Mouse (Mus musculus) heart, adult 18-20 months (tissue): ENCODE measurements around the gene Areg. TPM values are rescaled to one million over a fixed set of nuclear protein-coding genes. Genes with fewer than 3 reads are reported as not detected.

Experiments
- DNase-seq, 2 experiments: peaks; one replicate each; pipeline ENCODE4 v3.0.0; 2021 to 2022; ENCODE audit warnings: mixed read lengths in 1 of 2
- long read RNA-seq, 2 experiments: library from polyadenylated mRNA; stranded (forward); transcript quantifications; one replicate each; pipeline ENCODE4 v2.0.0; 2021
- total RNA-seq, 2 experiments: library from RNA; stranded (reverse); gene quantifications; 2 replicates each; pipeline ENCODE4 v1.2.3; 2021

Gene Areg
- total RNA-seq: not detected
- long read RNA-seq, experiment 1: 0 reads
- long read RNA-seq, experiment 2: 0 reads

DNA sequence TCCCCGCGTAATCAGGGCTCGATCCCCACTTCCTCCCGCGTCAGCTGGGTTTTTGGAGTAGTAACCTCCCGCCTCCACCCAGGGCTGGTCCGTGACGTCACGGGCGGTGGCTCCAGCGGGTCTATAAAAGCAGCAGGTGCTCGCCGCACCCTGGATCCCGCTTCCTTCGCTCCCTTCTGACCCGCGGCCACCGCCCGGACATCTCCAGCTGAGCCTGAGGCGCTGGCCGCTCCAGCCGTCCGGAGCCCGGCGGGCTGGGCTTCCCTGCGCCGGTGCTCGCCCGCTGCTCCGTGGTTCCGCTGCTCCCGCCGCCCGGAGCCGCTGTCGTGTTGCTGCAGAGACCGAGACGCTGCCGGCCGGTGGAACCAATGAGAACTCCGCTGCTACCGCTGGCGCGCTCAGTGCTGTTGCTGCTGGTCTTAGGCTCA, at the start of gene Areg:
Areg (plus strand) TSS at position 154 of the 428 bp plus-strand sequence.
- DNase-seq: peak; percentile 29 to 37

DNA sequence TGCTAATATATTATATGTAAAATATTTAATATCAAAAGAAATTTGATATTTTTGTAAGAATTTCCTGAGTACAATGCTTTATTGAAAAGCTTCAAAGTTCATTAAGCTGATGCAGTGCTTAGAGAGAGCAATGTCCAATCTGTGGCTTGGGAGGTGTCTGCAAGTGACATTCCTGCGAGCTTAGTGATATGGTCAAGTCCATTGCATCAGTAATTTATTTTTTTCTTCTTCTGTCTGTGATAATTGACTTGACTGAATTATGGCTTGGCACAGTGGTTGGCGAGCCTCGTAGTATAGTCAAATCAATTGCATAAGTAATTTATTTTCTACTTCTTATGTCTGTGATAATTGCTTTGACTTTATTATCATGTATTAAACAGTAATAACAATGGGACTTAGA, 49.1 kb upstream of the Areg start:
- DNase-seq: no peak

DNA sequence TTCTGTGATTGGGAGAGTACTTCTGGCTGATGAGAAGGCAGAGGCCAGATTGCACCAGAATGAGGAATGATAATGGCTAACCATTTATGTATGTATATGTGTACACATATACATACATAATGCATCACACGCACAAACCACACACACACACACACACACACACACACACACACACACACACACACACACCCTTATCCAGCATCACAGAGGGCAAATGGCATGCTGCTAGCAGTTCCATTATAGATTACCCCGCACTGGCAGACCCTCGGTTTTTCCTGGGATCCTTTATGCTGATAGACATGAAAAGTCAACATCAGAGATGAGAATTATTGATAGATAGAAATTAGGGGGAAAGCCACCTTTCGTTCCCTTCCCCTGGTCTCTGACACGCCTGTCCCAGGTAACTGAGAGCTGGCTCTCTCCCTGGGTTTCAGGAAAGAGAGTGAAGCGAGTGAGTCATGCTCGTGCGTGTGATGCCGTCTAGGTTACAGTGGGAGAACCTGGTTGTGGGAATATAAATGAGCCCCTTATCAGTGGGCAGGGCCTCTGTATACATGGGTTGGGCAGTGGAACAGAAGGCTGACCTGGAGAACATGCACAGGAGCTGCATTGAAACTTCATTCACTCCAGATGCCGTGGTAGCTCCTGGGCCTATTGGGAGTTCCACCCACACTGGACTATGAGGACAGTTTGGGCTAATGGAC, 41.3 kb upstream of the Areg start:
- no peak for DNase-seq

- DNase-seq: no peak
Measured at GRCm38 (mm10) chr5:91101742-91102141, 37.7 kb upstream of the Areg start.

GRCm38 (mm10) chr5:91103943-91104665, 35.3 kb upstream of the Areg start:
- DNase-seq: no peak

- DNase-seq: no peak
Measured at GRCm38 (mm10) chr5:91106248-91106647, 33.2 kb upstream of the Areg start.

DNA sequence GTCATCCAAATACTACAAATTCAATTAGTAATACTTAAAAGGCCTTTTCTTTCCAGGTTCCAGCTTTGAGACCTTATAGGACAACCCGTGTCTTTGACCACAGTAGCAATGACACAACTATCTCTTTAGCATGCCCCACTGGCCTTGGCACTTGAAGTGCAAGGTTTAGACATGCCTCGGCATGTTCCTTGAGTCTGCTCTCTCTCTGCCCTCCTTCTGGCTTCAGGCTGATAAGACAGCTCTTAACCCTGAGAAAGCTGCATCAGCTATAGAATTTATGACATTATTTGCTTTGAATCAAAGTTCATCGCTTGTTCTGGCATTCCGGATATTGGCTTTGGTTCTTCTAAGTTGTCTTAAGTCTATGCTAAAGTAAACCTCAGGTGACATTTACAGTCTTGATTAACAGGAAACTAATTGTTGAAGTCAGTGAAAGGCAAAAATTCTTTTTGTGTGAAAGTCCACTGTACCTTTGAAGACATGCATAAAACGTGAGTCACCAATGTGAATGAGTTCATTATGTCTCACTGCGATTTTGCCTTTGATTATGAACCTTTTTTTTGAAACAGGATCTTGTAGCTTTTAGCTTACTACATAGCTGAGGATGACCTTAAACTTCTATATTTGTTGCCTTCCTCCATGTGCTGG, 29.3 kb upstream of the Areg start:
- DNase-seq: no peak

GRCm38 (mm10) chr5:91111019-91111418, 28.4 kb upstream of the Areg start:
- no peak for DNase-seq

- no peak for DNase-seq
Measured at GRCm38 (mm10) chr5:91113967-91114366, 25.4 kb upstream of the Areg start.

DNA sequence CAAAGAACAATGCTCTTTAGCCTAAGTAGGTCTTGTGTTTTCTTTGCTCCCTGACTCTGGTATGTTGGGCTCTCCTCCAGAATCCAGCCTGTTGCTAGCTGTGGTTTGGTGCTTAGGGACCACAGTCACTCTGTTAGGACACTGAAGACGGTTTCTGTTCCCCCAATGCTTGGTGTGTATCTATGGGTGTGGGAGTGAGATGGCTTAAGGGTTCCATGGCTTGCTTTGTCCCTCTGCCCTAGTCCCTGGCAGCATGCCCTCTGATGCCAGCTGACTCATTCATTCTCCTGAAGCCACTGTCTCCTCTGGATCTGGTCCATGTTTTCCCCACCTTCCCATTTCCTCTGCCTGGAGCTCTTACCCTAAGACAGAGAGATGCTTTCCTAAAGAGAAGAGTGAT, 24.8 kb upstream of the Areg start:
- DNase-seq: no peak

GRCm38 (mm10) chr5:91118618-91119017, 20.8 kb upstream of the Areg start:
- no peak for DNase-seq

GRCm38 (mm10) chr5:91123404-91123803, 16.0 kb upstream of the Areg start:
- no peak for DNase-seq

DNA sequence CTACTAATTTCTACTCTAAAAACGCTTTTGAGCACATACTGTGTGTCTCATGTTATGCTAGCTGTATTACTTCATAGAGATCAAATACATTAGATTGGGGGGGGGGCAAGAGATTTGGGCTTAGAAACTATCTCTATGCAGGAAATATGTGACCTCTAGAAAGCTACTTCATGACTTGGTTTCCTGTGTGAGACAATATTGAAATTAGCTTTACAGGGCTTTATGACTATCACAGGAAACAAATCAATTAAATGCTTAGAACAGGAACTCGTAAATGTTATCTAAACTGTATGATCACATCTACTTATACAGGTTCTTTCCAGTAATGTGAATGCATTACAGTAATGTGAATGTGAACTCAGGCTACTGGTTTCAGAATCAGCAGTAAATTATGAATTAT, 15.3 kb upstream of the Areg start:
- no peak for DNase-seq

GRCm38 (mm10) chr5:91126623-91127022, 12.8 kb upstream of the Areg start:
- DNase-seq: no peak

DNA sequence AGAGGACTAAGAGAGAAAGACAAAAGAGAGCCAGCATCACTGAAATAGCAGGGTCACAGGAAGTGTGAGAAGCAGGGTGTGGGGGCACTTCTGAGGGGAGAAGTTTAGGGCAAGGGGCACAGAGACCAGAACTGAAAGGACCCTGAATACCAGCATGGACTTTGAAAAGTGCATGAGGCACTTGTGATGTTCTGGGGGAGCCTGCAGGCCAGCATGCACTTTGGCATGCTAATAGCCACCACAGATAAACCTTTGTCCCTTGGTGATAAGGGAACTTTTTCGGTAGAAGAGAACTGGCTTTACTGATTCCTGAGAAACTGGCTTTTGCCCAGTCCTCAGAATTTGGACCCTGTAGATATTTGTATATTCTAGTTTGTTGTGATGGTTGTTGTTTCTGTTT, 4.4 kb upstream of the Areg start:
- no peak for DNase-seq

GRCm38 (mm10) chr5:91138970-91139369, 429 bp upstream of the Areg start:
- no peak for DNase-seq

GRCm38 (mm10) chr5:91140896-91141448, 1.6 kb downstream of the Areg start:
- no peak for DNase-seq

GRCm38 (mm10) chr5:91144971-91145370, 5.6 kb downstream of the Areg start:
- no peak for DNase-seq

- DNase-seq: no peak
Measured at GRCm38 (mm10) chr5:91147001-91147400, 7.6 kb downstream of the Areg start.

DNA sequence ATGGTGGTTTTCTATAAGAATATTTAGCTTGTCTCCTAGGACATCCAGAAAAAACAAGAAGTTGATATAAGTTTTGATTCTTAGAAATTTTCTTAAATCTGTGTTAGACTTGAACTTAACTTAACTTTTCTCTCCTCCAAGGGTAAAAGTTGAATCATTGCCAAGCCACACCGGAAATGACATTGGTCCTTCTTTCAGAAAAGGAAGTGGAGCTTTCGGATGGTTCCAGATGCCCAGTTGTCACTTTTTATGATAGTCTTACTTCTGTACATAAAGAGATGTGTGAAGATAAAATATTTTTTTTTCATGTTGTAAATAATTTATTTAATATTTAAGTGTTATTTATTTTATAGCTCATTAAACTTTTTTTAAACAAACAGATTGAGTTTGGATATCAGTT, 8.7 kb downstream of the Areg start:
- DNase-seq: peak; percentile 25 to 48

DNA sequence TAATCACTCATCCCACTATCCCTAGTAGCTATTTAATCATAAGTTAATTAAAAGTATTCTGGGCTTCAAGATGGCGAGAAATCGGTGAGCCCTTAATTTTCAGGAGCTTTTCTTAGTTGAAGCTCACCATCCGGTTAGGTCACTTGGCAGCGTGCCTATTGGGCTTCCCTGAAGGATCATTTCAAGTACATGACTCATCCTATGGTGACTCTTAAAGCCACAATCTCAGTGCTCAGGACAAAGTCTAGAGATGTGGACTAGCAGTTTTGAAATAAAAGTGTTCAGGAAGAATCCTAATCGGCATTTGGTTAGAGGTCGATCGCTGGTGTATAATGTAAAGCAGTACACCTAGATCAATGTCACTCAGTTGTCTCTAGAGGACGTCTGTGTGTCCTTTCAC, 17.3 kb downstream of the Areg start:
- DNase-seq: no peak

GRCm38 (mm10) chr5:91157169-91157568, 17.8 kb downstream of the Areg start:
- DNase-seq: no peak

GRCm38 (mm10) chr5:91162787-91163186, 23.4 kb downstream of the Areg start:
- DNase-seq: no peak
